Mouse (Mus musculus): ENCODE measurements around the gene Abca1.
A peak's percentile ranks its signal among the peaks of the same experiment; 100 is the strongest.

Gene Abca1

GRCm38 (mm10) chr4:53159767-53160166 lies at the start of gene Abca1:
TSS of gene Abca1 (minus strand) at chr4:53159895.
- DNase-seq = peak; percentile 83

GRCm38 (mm10) chr4:53204482-53204881 lies 44.8 kb upstream of the Abca1 start:
- no peak for DNase-seq

GRCm38 (mm10) chr4:53203595-53204400 lies 44.1 kb upstream of the Abca1 start:
- DNase-seq = no peak

- no peak for DNase-seq
Observed at GRCm38 (mm10) chr4:53200276-53200675, 40.6 kb upstream of the Abca1 start.

GRCm38 (mm10) chr4:53197842-53198241 lies 38.1 kb upstream of the Abca1 start:
- DNase-seq = no peak

- peak; percentile 91 for DNase-seq
Observed at GRCm38 (mm10) chr4:53196058-53196771, 36.5 kb upstream of the Abca1 start.

- DNase-seq = no peak
Observed at GRCm38 (mm10) chr4:53187071-53187470, 27.4 kb upstream of the Abca1 start.

- no peak for DNase-seq
Observed at GRCm38 (mm10) chr4:53186573-53186972, 26.9 kb upstream of the Abca1 start.

- no peak for DNase-seq
Observed at GRCm38 (mm10) chr4:53186141-53186540, 26.4 kb upstream of the Abca1 start.

- DNase-seq = no peak
Observed at GRCm38 (mm10) chr4:53181479-53181878, 21.8 kb upstream of the Abca1 start.

GRCm38 (mm10) chr4:53179308-53179820 lies 19.7 kb upstream of the Abca1 start:
- no peak for DNase-seq

- DNase-seq = no peak
Observed at GRCm38 (mm10) chr4:53178489-53178888, 18.8 kb upstream of the Abca1 start.

- no peak for DNase-seq
Observed at GRCm38 (mm10) chr4:53177696-53178095, 18.0 kb upstream of the Abca1 start.

- no peak for DNase-seq
Observed at GRCm38 (mm10) chr4:53174906-53175305, 15.2 kb upstream of the Abca1 start.

GRCm38 (mm10) chr4:53170403-53170802 lies 10.7 kb upstream of the Abca1 start:
- no peak for DNase-seq

- no peak for DNase-seq
Observed at GRCm38 (mm10) chr4:53165231-53165630, 5.5 kb upstream of the Abca1 start.

- DNase-seq = peak; percentile 36
Observed at GRCm38 (mm10) chr4:53159176-53159575, 519 bp downstream of the Abca1 start.

- peak; percentile 63 for DNase-seq
Observed at GRCm38 (mm10) chr4:53158634-53159033, 1.1 kb downstream of the Abca1 start.

GRCm38 (mm10) chr4:53155471-53155870 lies 4.2 kb downstream of the Abca1 start:
- no peak for DNase-seq

- DNase-seq = no peak
Observed at GRCm38 (mm10) chr4:53153711-53154110, 6.0 kb downstream of the Abca1 start.

- DNase-seq = no peak
Observed at GRCm38 (mm10) chr4:53153061-53153460, 6.6 kb downstream of the Abca1 start.

- no peak for DNase-seq
Observed at GRCm38 (mm10) chr4:53152655-53153054, 7.0 kb downstream of the Abca1 start.

GRCm38 (mm10) chr4:53150516-53150915 lies 9.2 kb downstream of the Abca1 start:
- no peak for DNase-seq

- no peak for DNase-seq
Observed at GRCm38 (mm10) chr4:53149644-53150043, 10.1 kb downstream of the Abca1 start.
